Mouse (Mus musculus): Measurements from ENCODE around the gene Pld2. TPM values are rescaled to one million over a fixed set of nuclear protein-coding genes. Genes with fewer than 3 reads are reported as not detected.
A peak's percentile ranks its signal among the peaks of the same experiment; 100 is the strongest.
"Not testable (repeated sequence)": the region's sequence is repeated elsewhere in the genome, so short reads cannot be mapped to it uniquely, and the experiment has no call there.

Pld2 gene
- polyA plus RNA-seq, 1 experiment, result 1.1 TPM

- Histone ChIP-seq H3K4me3 (replicated peaks) (no peak overlapping the region), H3K36me3 (replicated peaks; ENCODE audit: low read length) (no peaks in the 10 kb centered on the region), H3K9me3 (no peaks in the 10 kb centered on the region), H3K27me3 (replicated peaks) (peaks cover 46% of the 10 kb centered on the region), H3K4me1 (peaks cover 35% of the 10 kb centered on the region)
- TF ChIP-seq FLI1 (IDR thresholded peaks at IDR 0.05; ENCODE audit: low read length) (no peak), GATA1 (IDR thresholded peaks at IDR 0.05; ENCODE audit: borderline replicate concordance, low read length) (no peak)
Observed at GRCm38 (mm10) chr11:70511825-70512224, 28.0 kb upstream of the Pld2 start.

DNA sequence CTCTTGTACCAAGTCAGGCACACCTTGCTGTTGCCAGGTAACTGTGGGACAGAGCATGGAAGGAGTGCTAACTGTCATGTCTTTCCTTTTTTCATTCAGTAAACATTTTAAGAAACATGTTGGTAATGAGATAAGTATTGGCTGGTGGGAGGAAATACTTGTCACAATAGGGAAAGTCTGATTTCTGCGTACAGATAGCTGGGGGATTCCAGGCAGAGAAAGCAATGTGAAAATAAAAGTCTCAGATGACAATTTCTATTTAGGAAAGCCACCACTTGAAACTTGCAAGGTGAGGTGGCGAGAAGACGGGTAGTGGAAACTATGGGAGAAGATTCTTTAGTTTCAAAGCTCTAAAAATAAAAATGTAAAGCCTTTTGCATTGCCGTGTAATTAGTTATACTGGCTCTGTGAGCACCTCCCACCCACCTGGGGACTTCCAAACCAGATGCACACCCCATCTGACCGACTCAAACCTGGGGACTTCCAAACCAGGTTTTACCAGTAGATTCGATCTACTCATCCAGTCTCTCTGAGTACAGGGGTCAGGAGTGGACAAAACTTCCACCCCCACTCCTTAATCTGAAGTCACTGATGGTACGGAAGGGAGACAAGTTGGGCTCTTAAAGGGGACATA lies 27.0 kb upstream of the Pld2 start:
- Histone ChIP-seq H3K9me3 (no peaks in the 10 kb centered on the region), H3K4me1 (peaks cover 35% of the 10 kb centered on the region), H3K4me3 (replicated peaks) (no peak overlapping the region), H3K36me3 (replicated peaks; ENCODE audit: low read length) (no peaks in the 10 kb centered on the region), H3K27me3 (replicated peaks) (peaks cover 44% of the 10 kb centered on the region)
- no peak for TF ChIP-seq GATA1 (IDR thresholded peaks at IDR 0.05; ENCODE audit: borderline replicate concordance, low read length)
- TF ChIP-seq FLI1 (IDR thresholded peaks at IDR 0.05; ENCODE audit: low read length), result no peak

DNA sequence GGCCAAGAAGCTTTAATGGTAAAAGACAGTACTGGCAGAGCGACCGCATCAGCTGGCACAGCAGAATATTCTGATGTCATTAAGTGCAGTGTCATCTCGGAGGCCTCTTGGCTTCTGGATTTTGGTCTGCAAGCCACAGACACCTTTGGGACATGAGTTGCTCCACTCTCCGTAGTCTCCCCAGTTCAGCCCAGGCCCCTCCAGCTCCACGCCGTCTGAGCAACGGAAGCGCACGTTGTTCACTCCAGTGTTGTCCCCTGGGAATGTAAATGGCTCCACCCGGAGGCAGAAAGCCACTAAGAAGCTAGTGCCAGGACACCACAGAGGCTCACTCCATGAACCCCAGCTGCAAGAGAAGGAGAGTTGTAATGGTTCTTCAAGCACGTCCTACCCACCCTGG lies 26.3 kb upstream of the Pld2 start:
- TF ChIP-seq GATA1 (IDR thresholded peaks at IDR 0.05; ENCODE audit: borderline replicate concordance, low read length) (no peak), FLI1 (IDR thresholded peaks at IDR 0.05; ENCODE audit: low read length) (no peak)

DNA sequence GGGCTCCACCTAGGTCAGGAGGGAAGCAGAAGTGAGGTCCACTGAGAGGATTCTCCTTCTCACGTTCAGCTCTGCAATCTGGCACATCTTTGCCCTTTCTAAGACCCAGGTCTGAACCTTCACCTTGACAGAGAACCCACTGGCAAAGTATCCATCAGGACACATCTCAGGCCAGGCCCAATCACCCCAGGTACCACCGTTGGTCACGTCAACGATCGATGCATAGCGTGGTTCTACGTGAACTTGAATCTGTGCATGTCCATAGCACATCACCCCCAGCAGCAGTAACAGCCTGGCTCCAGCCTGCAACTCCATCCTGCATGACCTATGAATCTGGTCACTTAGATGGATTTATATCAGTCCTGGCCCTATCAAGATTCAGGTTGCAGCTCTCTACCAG lies 25.6 kb upstream of the Pld2 start, which contains the start of gene Vmo1:
Gene Vmo1, minus strand, starts transcription at position 329 of the 400 bp plus-strand sequence.
- Histone ChIP-seq H3K27me3 (replicated peaks) (peaks cover 36% of the 10 kb centered on the region), H3K36me3 (replicated peaks; ENCODE audit: low read length) (no peaks in the 10 kb centered on the region), H3K4me1 (peaks cover 45% of the 10 kb centered on the region), H3K4me3 (replicated peaks) (no peak within 1 kb of the TSS), H3K9me3 (no peaks in the 10 kb centered on the region)
- TF ChIP-seq GATA1 (IDR thresholded peaks at IDR 0.05; ENCODE audit: borderline replicate concordance, low read length) (no peak), FLI1 (IDR thresholded peaks at IDR 0.05; ENCODE audit: low read length) (no peak)

More for the DNA sequence above, 26.3 kb upstream of the Pld2 start:
- H3K27me3 ChIP-seq (replicated peaks), result peaks cover 42% of the 10 kb centered on the region
- H3K9me3 ChIP-seq, result no peaks in the 10 kb centered on the region
- peaks cover 39% of the 10 kb centered on the region for H3K4me1 ChIP-seq
- H3K36me3 ChIP-seq (replicated peaks; ENCODE audit: low read length), result no peaks in the 10 kb centered on the region
- H3K4me3 ChIP-seq (replicated peaks), result no peak overlapping the region

DNA sequence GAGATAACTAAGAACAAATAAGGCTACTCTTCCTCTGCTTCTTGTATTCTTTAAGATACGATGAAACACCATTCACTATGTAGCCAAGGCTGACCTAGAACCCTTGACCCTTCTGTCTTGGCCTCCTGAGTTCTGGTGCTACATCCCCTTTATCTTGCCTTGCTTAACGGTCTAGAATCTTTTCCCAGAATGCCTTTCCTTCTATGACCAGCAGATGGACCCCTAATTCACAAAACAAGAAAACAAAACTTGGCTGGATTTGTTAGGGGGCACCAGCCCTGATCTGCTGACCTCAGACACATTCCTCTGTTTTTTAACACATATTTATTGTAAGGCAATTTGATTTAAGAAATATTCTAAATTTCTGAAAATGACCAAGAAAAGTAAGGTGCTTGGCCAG lies 23.5 kb upstream of the Pld2 start:
- TF ChIP-seq FLI1 (IDR thresholded peaks at IDR 0.05; ENCODE audit: low read length) (no peak), GATA1 (IDR thresholded peaks at IDR 0.05; ENCODE audit: borderline replicate concordance, low read length) (no peak)
- H3K27me3 ChIP-seq (replicated peaks), result peaks cover 31% of the 10 kb centered on the region
- H3K4me1 ChIP-seq, result peaks cover 46% of the 10 kb centered on the region
- no peak overlapping the region for H3K4me3 ChIP-seq (replicated peaks)
- no peaks in the 10 kb centered on the region for H3K36me3 ChIP-seq (replicated peaks; ENCODE audit: low read length)
- no peaks in the 10 kb centered on the region for H3K9me3 ChIP-seq

DNA sequence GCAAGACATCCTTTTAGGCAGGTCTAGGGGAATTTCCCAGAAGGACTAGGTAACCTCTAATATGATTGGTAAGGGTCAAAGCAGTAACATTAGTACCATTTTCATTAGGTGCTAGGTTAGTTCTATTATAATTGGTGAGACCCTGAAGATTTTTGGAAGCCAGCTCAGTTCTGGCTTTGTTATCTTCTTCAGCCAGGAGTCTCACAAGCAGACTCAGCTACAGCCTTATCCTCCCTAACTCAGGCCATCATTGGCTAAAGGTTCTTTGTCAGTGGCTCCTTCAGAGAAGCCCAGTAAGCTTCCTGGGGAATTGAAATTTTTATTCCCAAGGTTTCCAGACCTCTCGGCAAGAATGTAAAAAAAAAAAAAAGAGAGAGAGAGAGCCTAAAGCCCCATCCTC lies 21.4 kb upstream of the Pld2 start:
- Histone ChIP-seq H3K27me3 (replicated peaks) (peaks cover 29% of the 10 kb centered on the region), H3K4me1 (peaks cover 30% of the 10 kb centered on the region), H3K4me3 (replicated peaks) (no peak overlapping the region), H3K9me3 (no peaks in the 10 kb centered on the region), H3K36me3 (replicated peaks; ENCODE audit: low read length) (no peaks in the 10 kb centered on the region)
- TF ChIP-seq FLI1 (IDR thresholded peaks at IDR 0.05; ENCODE audit: low read length), result no peak
- no peak for TF ChIP-seq GATA1 (IDR thresholded peaks at IDR 0.05; ENCODE audit: borderline replicate concordance, low read length)

DNA sequence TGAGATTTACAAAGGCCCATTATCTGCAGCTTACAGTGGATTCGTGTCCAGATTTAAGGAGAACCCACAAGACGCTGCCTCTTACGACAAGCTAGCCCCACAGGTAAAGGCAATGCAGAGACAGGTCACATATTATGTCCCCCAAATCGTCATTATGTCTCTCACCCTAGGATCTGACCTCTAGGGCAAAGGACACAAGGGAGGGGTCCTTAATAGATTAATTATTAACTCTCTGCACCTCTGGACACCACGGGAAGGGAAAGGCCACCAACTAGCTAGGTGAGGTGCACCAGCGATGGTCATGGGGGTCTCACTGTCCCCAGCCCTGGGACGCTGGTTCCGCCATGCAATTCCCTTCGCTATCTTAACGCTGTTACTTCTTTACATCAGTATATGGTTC lies 20.9 kb upstream of the Pld2 start, which contains the start of gene Gltpd2:
Gene Gltpd2, plus strand, starts transcription at position 274 of the 400 bp plus-strand sequence.
- Histone ChIP-seq H3K36me3 (replicated peaks; ENCODE audit: low read length) (no peaks in the 10 kb centered on the region), H3K4me1 (peaks cover 26% of the 10 kb centered on the region), H3K4me3 (replicated peaks) (no peak within 1 kb of the TSS), H3K27me3 (replicated peaks) (peaks cover 24% of the 10 kb centered on the region), H3K9me3 (no peaks in the 10 kb centered on the region)
- TF ChIP-seq FLI1 (IDR thresholded peaks at IDR 0.05; ENCODE audit: low read length) (no peak), GATA1 (IDR thresholded peaks at IDR 0.05; ENCODE audit: borderline replicate concordance, low read length) (no peak)

GRCm38 (mm10) chr11:70520178-70520769 lies 19.6 kb upstream of the Pld2 start:
- no peaks in the 10 kb centered on the region for H3K36me3 ChIP-seq (replicated peaks; ENCODE audit: low read length)
- peaks cover 18% of the 10 kb centered on the region for H3K27me3 ChIP-seq (replicated peaks)
- TF ChIP-seq GATA1 (IDR thresholded peaks at IDR 0.05; ENCODE audit: borderline replicate concordance, low read length) (no peak), FLI1 (IDR thresholded peaks at IDR 0.05; ENCODE audit: low read length) (no peak)
- no peaks in the 10 kb centered on the region for H3K9me3 ChIP-seq
- H3K4me1 ChIP-seq, result peaks cover 30% of the 10 kb centered on the region
- H3K4me3 ChIP-seq (replicated peaks), result no peak overlapping the region

DNA sequence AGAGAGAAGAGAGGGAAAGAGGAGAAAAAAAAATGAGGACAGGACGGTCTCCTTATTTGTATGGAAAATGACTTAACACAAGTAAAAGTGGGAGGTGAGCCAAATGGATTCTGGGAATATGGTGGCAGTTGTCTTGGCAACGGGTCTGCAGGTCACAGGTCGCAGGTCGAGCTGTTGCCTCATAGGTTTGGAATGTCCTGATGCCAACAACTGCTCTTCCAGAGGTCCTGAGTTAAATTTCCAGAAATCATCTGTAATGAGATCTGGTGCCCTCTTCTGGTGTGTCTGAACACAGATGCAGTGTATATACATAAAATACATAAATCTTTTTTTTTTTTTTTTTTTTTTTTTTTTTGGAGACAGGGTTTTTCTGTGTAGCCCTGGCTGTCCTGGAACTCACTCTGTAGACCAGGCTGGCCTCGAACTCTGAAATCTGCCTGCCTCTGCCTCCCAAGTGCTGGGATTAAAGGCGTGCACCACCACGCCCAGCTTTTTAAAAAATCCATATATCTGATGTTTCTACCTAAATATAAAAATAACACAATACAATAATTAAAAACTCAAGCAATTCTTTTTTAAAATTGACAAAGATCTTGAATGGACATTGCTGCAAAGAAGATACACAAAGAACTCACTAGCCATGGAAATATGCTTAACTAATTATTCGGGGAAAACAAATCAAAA lies 16.4 kb upstream of the Pld2 start:
- Histone ChIP-seq H3K27me3 (replicated peaks) (peaks cover 14% of the 10 kb centered on the region), H3K4me1 (peaks cover 49% of the 10 kb centered on the region), H3K36me3 (replicated peaks; ENCODE audit: low read length) (peaks cover 27% of the 10 kb centered on the region)
- H3K9me3 ChIP-seq; H3K4me3 ChIP-seq (replicated peaks): not testable (repeated sequence)

DNA sequence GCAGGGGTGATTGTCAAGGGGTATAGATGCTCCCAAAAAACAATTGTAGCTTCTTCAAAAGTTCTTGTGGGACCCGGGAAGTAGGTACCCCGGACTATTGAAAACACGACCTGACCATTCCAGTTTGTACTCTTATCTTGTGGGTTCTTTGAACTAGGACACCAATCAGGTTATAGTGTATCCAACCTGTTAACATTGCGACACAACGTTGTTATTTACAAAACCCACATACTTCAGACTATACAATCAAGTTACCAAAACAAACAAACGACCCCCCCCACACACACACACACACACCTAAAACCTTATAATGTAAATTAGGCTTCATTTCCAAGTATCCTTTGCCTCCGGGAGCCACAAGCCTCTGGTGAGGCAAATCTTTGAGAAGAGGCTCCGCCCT lies 15.1 kb upstream of the Pld2 start:
- TF ChIP-seq FLI1 (IDR thresholded peaks at IDR 0.05; ENCODE audit: low read length), result no peak
- TF ChIP-seq GATA1 (IDR thresholded peaks at IDR 0.05; ENCODE audit: borderline replicate concordance, low read length), result no peak
- H3K4me3 ChIP-seq (replicated peaks), result peak overlapping the region; percentile 95

More for the DNA sequence above, 15.1 kb upstream of the Pld2 start:
- no peaks in the 10 kb centered on the region for H3K9me3 ChIP-seq
- H3K27me3 ChIP-seq (replicated peaks), result peaks cover 11% of the 10 kb centered on the region
- peaks cover 39% of the 10 kb centered on the region for H3K4me1 ChIP-seq
- peaks cover 33% of the 10 kb centered on the region for H3K36me3 ChIP-seq (replicated peaks; ENCODE audit: low read length)
